Mouse (Mus musculus) embryonic facial prominence, embryonic 11.5 days (tissue): ENCODE measurements at regions not wholly inside any gene's neighbourhood (a gene's known extent, or its start where the extent isn't known, plus 50 kb on each side); places are given as distances from the start of the nearest gene placed in this dataset.

Experiments
- ATAC-seq: fragments of 200-750 bp; cut with Nextera tagmentation; replicated peaks from 2 replicates; pipeline ENCODE4 v1.8.0; 2017; ENCODE audit warnings: low read depth; ENCODE audit not compliant: insufficient number of reproducible peaks, low FRiP score, low TSS enrichment
- DNase-seq: peaks from one replicate; pipeline ENCODE4 v3.0.0-alpha.2; 2015; ENCODE audit warnings: low spot score
- H3K27ac ChIP-seq: fragments of 300-500 bp; sonication (generic); replicated peaks from 2 replicates; pipeline ENCODE4 v1.5.1; 2014; ENCODE audit warnings: mild to moderate bottlenecking, low read depth, low read length, control low read depth
- H3K27me3 ChIP-seq: fragments of 300-500 bp; sonication (generic); 2 replicates; pipeline ENCODE4 v1.6.1; 2014; ENCODE audit warnings: mild to moderate bottlenecking, low read length, moderate library complexity, mixed read lengths; ENCODE audit not compliant: control insufficient read depth, insufficient read depth
- H3K36me3 ChIP-seq: fragments of 300-500 bp; sonication (generic); replicated peaks from 2 replicates; pipeline ENCODE4 v1.6.1; 2014; ENCODE audit warnings: low read depth, mild to moderate bottlenecking, low read length, moderate library complexity, mixed read lengths; ENCODE audit not compliant: control insufficient read depth, insufficient read depth
- H3K4me1 ChIP-seq: fragments of 300-500 bp; sonication (generic); 2 replicates; pipeline ENCODE4 v1.6.1; 2014; ENCODE audit warnings: low read length, mixed read lengths; ENCODE audit not compliant: control insufficient read depth, insufficient read depth
- H3K4me2 ChIP-seq: fragments of 300-500 bp; sonication (generic); 2 replicates; pipeline ENCODE4 v1.6.1; 2014; ENCODE audit warnings: low read depth, mild to moderate bottlenecking, control low read depth, low read length, moderate library complexity
- H3K4me3 ChIP-seq: fragments of 300-500 bp; sonication (generic); 2 replicates; pipeline ENCODE4 v1.5.1; 2014; ENCODE audit warnings: low read depth, low read length, control low read depth
- H3K9ac ChIP-seq: fragments of 300-500 bp; sonication (generic); replicated peaks from 2 replicates; pipeline ENCODE4 v1.6.1; 2014; ENCODE audit warnings: mild to moderate bottlenecking, control low read depth, low read length
- H3K9me3 ChIP-seq: fragments of 300-500 bp; sonication (generic); replicated peaks from 2 replicates; pipeline ENCODE4 v1.6.1; 2016; ENCODE audit warnings: mild to moderate bottlenecking, low read length, inconsistent platforms, mixed read lengths; ENCODE audit not compliant: control insufficient read depth
- WGBS: fragments of 180-500 bp; shearing (Covaris S2); extraction: QIAGEN DNeasy Blood & Tissue Kit; methylation state at CpG from one replicate; pipeline ENCODE4 v1.1.7; 2014; 5-methylcytosine and 5-hydroxymethylcytosine counted together

GRCm38 (mm10) chr1:13870631-13871286 is 2222.4 kb downstream of the 4930444P10Rik start:
- Histone ChIP-seq H3K27me3 (no peaks in the 10 kb centered on the region), H3K4me1 (no peaks in the 10 kb centered on the region), H3K9ac (no peak overlapping the region), H3K4me2 (no peak overlapping the region), H3K27ac (no peak overlapping the region), H3K4me3 (no peak overlapping the region), H3K36me3 (no peaks in the 10 kb centered on the region), H3K9me3 (no peaks in the 10 kb centered on the region)
- 79% methylated on average over 3 of the region's 3 CpGs for WGBS
- ATAC-seq, result no peak
- DNase-seq, result no peak

GRCm38 (mm10) chr1:13865713-13866112 is 2227.4 kb downstream of the 4930444P10Rik start:
- Histone ChIP-seq H3K27ac (no peak overlapping the region), H3K9me3 (no peaks in the 10 kb centered on the region), H3K36me3 (no peaks in the 10 kb centered on the region), H3K27me3 (no peaks in the 10 kb centered on the region), H3K9ac (no peak overlapping the region), H3K4me3 (no peak overlapping the region), H3K4me1 (no peaks in the 10 kb centered on the region), H3K4me2 (no peak overlapping the region)
- DNase-seq (no peak), ATAC-seq (no peak)

GRCm38 (mm10) chr1:13863712-13864111 is 2229.4 kb downstream of the 4930444P10Rik start:
- no peak overlapping the region for H3K4me2 ChIP-seq
- no peaks in the 10 kb centered on the region for H3K27me3 ChIP-seq
- DNase-seq, result no peak
- H3K9ac ChIP-seq, result no peak overlapping the region
- no peaks in the 10 kb centered on the region for H3K9me3 ChIP-seq
- no peak overlapping the region for H3K4me3 ChIP-seq
- no peaks in the 10 kb centered on the region for H3K36me3 ChIP-seq
- 39% methylated on average over 1 of the region's 1 CpGs for WGBS
- no peak overlapping the region for H3K27ac ChIP-seq
- ATAC-seq, result no peak
- no peaks in the 10 kb centered on the region for H3K4me1 ChIP-seq

- 11% methylated on average over 5 of the region's 5 CpGs for WGBS
- Histone ChIP-seq H3K9ac (no peak overlapping the region), H3K4me1 (no peaks in the 10 kb centered on the region), H3K27ac (no peak overlapping the region), H3K27me3 (no peaks in the 10 kb centered on the region), H3K4me2 (no peak overlapping the region), H3K36me3 (no peaks in the 10 kb centered on the region), H3K9me3 (no peaks in the 10 kb centered on the region), H3K4me3 (no peak overlapping the region)
- DNase-seq (peak; percentile 51), ATAC-seq (peak; percentile 60; the same call in 1 of the 2 replicates)
Observed at GRCm38 (mm10) chr1:13861070-13861511, 2232.0 kb downstream of the 4930444P10Rik start.

GRCm38 (mm10) chr1:13860469-13860868 is 2232.7 kb downstream of the 4930444P10Rik start:
- H3K27me3 ChIP-seq, result no peaks in the 10 kb centered on the region
- no peak overlapping the region for H3K4me3 ChIP-seq
- no peak overlapping the region for H3K27ac ChIP-seq
- H3K9ac ChIP-seq, result no peak overlapping the region
- no peaks in the 10 kb centered on the region for H3K9me3 ChIP-seq
- DNase-seq (no peak), ATAC-seq (no peak)
- no peaks in the 10 kb centered on the region for H3K4me1 ChIP-seq
- H3K4me2 ChIP-seq, result no peak overlapping the region
- WGBS, result 30% methylated on average over 3 of the region's 3 CpGs
- no peaks in the 10 kb centered on the region for H3K36me3 ChIP-seq

- no peaks in the 10 kb centered on the region for H3K36me3 ChIP-seq
- H3K27ac ChIP-seq, result no peak overlapping the region
- H3K27me3 ChIP-seq, result no peaks in the 10 kb centered on the region
- H3K4me2 ChIP-seq, result no peak overlapping the region
- no peak for DNase-seq
- H3K9ac ChIP-seq, result no peak overlapping the region
- 52% methylated on average over 3 of the region's 3 CpGs for WGBS
- no peak for ATAC-seq
- H3K9me3 ChIP-seq, result no peaks in the 10 kb centered on the region
- H3K4me3 ChIP-seq, result no peak overlapping the region
- no peaks in the 10 kb centered on the region for H3K4me1 ChIP-seq
Observed at GRCm38 (mm10) chr1:13859723-13860122, 2233.4 kb downstream of the 4930444P10Rik start.

- H3K4me2 ChIP-seq, result no peak overlapping the region
- no peak for ATAC-seq
- no peaks in the 10 kb centered on the region for H3K36me3 ChIP-seq
- H3K4me1 ChIP-seq, result no peaks in the 10 kb centered on the region
- H3K9me3 ChIP-seq, result no peaks in the 10 kb centered on the region
- no peak overlapping the region for H3K27ac ChIP-seq
- WGBS, result 29% methylated on average over 6 of the region's 6 CpGs
- no peak overlapping the region for H3K9ac ChIP-seq
- H3K27me3 ChIP-seq, result no peaks in the 10 kb centered on the region; the same call in 1 of the 2 replicates
- no peak overlapping the region for H3K4me3 ChIP-seq
- no peak for DNase-seq
Observed at GRCm38 (mm10) chr1:13858371-13859018, 2234.6 kb downstream of the 4930444P10Rik start.

GRCm38 (mm10) chr1:13856998-13857397 is 2236.1 kb downstream of the 4930444P10Rik start:
- Histone ChIP-seq H3K4me3 (no peak overlapping the region), H3K27me3 (no peaks in the 10 kb centered on the region; the same call in 1 of the 2 replicates), H3K36me3 (no peaks in the 10 kb centered on the region), H3K4me1 (no peaks in the 10 kb centered on the region), H3K27ac (no peak overlapping the region), H3K9me3 (no peaks in the 10 kb centered on the region), H3K4me2 (no peak overlapping the region), H3K9ac (no peak overlapping the region)
- DNase-seq (no peak), ATAC-seq (no peak)
- 88% methylated on average over 2 of the region's 2 CpGs for WGBS
